Mouse (Mus musculus) thymus, adult 2 months (tissue): Measurements from ENCODE around the gene D17H6S53E.
A peak's percentile ranks its signal among the peaks of the same experiment; 100 is the strongest.

Experiments
- CTCF ChIP-seq: fragments of 200-500 bp; IDR thresholded peaks from 2 replicates; pipeline ENCODE4 v1.5.1; 2012; ENCODE audit warnings: mild to moderate bottlenecking, control low read depth, low read length, moderate library complexity, borderline replicate concordance; ENCODE audit not compliant: control insufficient read depth, poor library complexity, insufficient read depth; ENCODE audit errors: extremely low read depth
- POLR2A ChIP-seq: fragments of 200-500 bp; IDR thresholded peaks from 2 replicates; pipeline ENCODE4 v1.6.1; 2012; ENCODE audit warnings: mild to moderate bottlenecking, low read length, control low read depth, moderate library complexity; ENCODE audit not compliant: control insufficient read depth, poor library complexity, insufficient read depth; ENCODE audit errors: extremely low read depth

- peak; percentile 29; the same call in 1 of the 2 replicates for TF ChIP-seq POLR2A
- TF ChIP-seq CTCF, result no peak
Measured at GRCm38 (mm10) chr17:35088825-35089644, 37.1 kb upstream of the D17H6S53E start, which contains the start of gene Abhd16a.
